Mouse (Mus musculus): ENCODE measurements around the gene Mylk2. TPM values are rescaled to one million over a fixed set of nuclear protein-coding genes. Genes with fewer than 3 reads are reported as not detected.

Gene Mylk2
- total and polyA plus RNA-seq, 3 experiments: not detected

DNA sequence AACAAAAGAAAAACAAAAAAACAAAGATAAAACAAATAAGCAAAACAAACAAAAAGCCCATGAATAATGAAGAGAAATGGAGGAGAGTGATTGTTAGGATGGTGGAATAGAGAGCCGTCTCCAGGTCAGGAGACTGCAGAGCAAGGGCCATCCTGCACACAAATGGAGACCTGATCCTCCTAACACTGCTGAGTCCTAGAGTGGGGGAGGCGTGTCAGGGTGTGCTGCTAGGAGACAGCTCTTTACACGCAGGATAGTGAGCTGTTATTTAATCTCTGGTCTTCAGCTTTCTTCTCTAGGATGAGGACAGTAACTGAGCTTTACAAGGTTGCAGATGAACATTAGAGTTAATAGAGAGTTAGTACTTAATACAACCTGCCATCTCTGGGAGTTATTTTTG lies 48.5 kb upstream of the Mylk2 start:
- Histone ChIP-seq H3K27me3 (ENCODE audit: control insufficient read depth in 1 of 2, insufficient read depth in 2 of 2, low read length in 2 of 2) (no peaks in the 10 kb centered on the region), H3K9ac (ENCODE audit: control insufficient read depth, low read depth, low read length, poor library complexity, severe bottlenecking) (no peak overlapping the region), H3K4me3 (ENCODE audit: control insufficient read depth in 1 of 2, insufficient read depth in 1 of 2, low read depth in 2 of 2, low read length in 2 of 2) (no peak overlapping the region), H3K4me1 (ENCODE audit: control insufficient read depth in 1 of 2, insufficient read depth in 2 of 2, low read length in 2 of 2) (no peaks in the 10 kb centered on the region; a peak in 1 of 4 replicates), H3K9me3 (replicated peaks; ENCODE audit: insufficient read depth, low read length) (no peaks in the 10 kb centered on the region), H3K27ac (ENCODE audit: control insufficient read depth, low read depth, low read length) (no peak overlapping the region), H3K36me3 (ENCODE audit: control insufficient read depth in 1 of 2, insufficient read depth in 2 of 2, low read length in 2 of 2) (peaks cover 10 to 41% of the 10 kb centered on the region in 2 experiments), H3K79me2 (ENCODE audit: control insufficient read depth, insufficient read depth, low read length, poor library complexity) (peaks cover 4% of the 10 kb centered on the region; the same call in 1 of the 2 replicates)
- DNase-seq (ENCODE audit: low read depth, low spot score): no peak
- no peak for TF ChIP-seq MAZ (IDR thresholded peaks at IDR 0.05; ENCODE audit: low read depth, low read length)
- no peak for TF ChIP-seq MYC (IDR thresholded peaks at IDR 0.05; ENCODE audit: low read depth, low read length)
- no peak for TF ChIP-seq MXI1 (IDR thresholded peaks at IDR 0.05; ENCODE audit: low read depth, low read length)
- no peak for TF ChIP-seq POLR2AphosphoS2 (IDR thresholded peaks at IDR 0.05; ENCODE audit: low read length)
- TF ChIP-seq POLR2AphosphoS5 (IDR thresholded peaks at IDR 0.05; ENCODE audit: borderline replicate concordance, low read depth, low read length): no peak
- TF ChIP-seq TBP (IDR thresholded peaks at IDR 0.05; ENCODE audit: low read depth, low read length): no peak
- no peak for TF ChIP-seq ELF1 (IDR thresholded peaks at IDR 0.05; ENCODE audit: low read depth, low read length)
- no peak for TF ChIP-seq CTCF (IDR thresholded peaks at IDR 0.05 in 2 of 3, conservative IDR thresholded peaks at IDR 0.05 in 1 of 3; ENCODE audit: control insufficient read depth in 1 of 3, insufficient read depth in 1 of 3, low read depth in 2 of 3, low read length in 3 of 3, poor library complexity in 1 of 3, severe bottlenecking in 1 of 3)
- no peak for TF ChIP-seq RAD21 (IDR thresholded peaks at IDR 0.05; ENCODE audit: low read depth, low read length)
- no peak for TF ChIP-seq RCOR1 (IDR thresholded peaks at IDR 0.05; ENCODE audit: low read depth, low read length)

DNA sequence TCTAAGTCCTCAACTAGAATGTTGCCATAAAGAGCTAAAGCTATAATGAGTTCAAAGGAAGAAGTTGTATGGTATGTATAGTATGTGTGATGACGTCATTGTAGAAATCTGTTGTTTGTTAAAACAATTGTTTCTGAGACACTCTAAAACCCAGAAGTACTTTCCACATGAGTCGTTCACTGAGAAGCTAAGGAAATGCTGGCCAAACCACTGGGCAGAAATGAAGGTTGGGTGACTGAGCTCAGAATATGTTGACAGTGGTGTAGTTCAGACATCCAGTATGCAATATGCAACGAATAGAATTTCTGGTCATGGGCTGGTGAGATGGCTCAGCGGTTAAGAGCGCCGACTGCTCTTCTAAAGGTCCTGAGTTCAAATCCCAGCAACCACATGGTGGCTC lies 47.8 kb upstream of the Mylk2 start:
- Histone ChIP-seq H3K27me3 (ENCODE audit: control insufficient read depth in 1 of 2, insufficient read depth in 2 of 2, low read length in 2 of 2) (no peaks in the 10 kb centered on the region), H3K9me3 (replicated peaks; ENCODE audit: insufficient read depth, low read length) (no peaks in the 10 kb centered on the region), H3K4me1 (ENCODE audit: control insufficient read depth in 1 of 2, insufficient read depth in 2 of 2, low read length in 2 of 2) (no peaks in the 10 kb centered on the region; a peak in 1 of 4 replicates), H3K27ac (ENCODE audit: control insufficient read depth, low read depth, low read length) (no peak overlapping the region), H3K4me3 (ENCODE audit: control insufficient read depth in 1 of 2, insufficient read depth in 1 of 2, low read depth in 2 of 2, low read length in 2 of 2) (no peak overlapping the region), H3K36me3 (ENCODE audit: control insufficient read depth in 1 of 2, insufficient read depth in 2 of 2, low read length in 2 of 2) (peaks cover 10 to 40% of the 10 kb centered on the region in 2 experiments), H3K9ac (ENCODE audit: control insufficient read depth, low read depth, low read length, poor library complexity, severe bottlenecking) (no peak overlapping the region), H3K79me2 (ENCODE audit: control insufficient read depth, insufficient read depth, low read length, poor library complexity) (0 out of 2 replicates have a peak, but pooled peaks cover 2% of the 10 kb centered on the region)
- DNase-seq (ENCODE audit: low read depth, low spot score): no peak
- no peak for TF ChIP-seq NRF1 (IDR thresholded peaks at IDR 0.05; ENCODE audit: insufficient read depth, low read depth, low read length, poor library complexity, severe bottlenecking)
- TF ChIP-seq E2F4 (IDR thresholded peaks at IDR 0.05; ENCODE audit: borderline replicate concordance, low read depth, low read length): no peak
- no peak for TF ChIP-seq POLR2A (IDR thresholded peaks at IDR 0.05; ENCODE audit: control insufficient read depth in 1 of 2, insufficient read depth in 1 of 2, low read depth in 1 of 2, low read length in 2 of 2, poor library complexity in 1 of 2)
- no peak for TF ChIP-seq MXI1 (IDR thresholded peaks at IDR 0.05; ENCODE audit: low read depth, low read length)
- no peak for TF ChIP-seq RCOR1 (IDR thresholded peaks at IDR 0.05; ENCODE audit: low read depth, low read length)
- TF ChIP-seq MYB (IDR thresholded peaks at IDR 0.05; ENCODE audit: low read depth, low read length): no peak
- TF ChIP-seq TAL1 (IDR thresholded peaks at IDR 0.05; ENCODE audit: low read length): no peak
- TF ChIP-seq GATA1 (IDR thresholded peaks at IDR 0.05; ENCODE audit: low read depth, low read length): no peak
- no peak for TF ChIP-seq GABPA (IDR thresholded peaks at IDR 0.05; ENCODE audit: low read depth, low read length)
- TF ChIP-seq CTCF (IDR thresholded peaks at IDR 0.05 in 2 of 3, conservative IDR thresholded peaks at IDR 0.05 in 1 of 3; ENCODE audit: control insufficient read depth in 1 of 3, insufficient read depth in 1 of 3, low read depth in 2 of 3, low read length in 3 of 3, poor library complexity in 1 of 3, severe bottlenecking in 1 of 3): no peak
- no peak for TF ChIP-seq MAX (IDR thresholded peaks at IDR 0.05; ENCODE audit: low read length)
- TF ChIP-seq UBTF (IDR thresholded peaks at IDR 0.05; ENCODE audit: borderline replicate concordance, insufficient read depth, low read depth, low read length): no peak
- TF ChIP-seq CHD2 (IDR thresholded peaks at IDR 0.05; ENCODE audit: low read length): no peak
- no peak for TF ChIP-seq MEF2A (IDR thresholded peaks at IDR 0.05; ENCODE audit: extremely low read depth, insufficient replicate concordance, low read depth, low read length, poor library complexity, severe bottlenecking)
- no peak for TF ChIP-seq TCF12 (IDR thresholded peaks at IDR 0.05; ENCODE audit: low read depth, low read length)
